Mouse (Mus musculus) gastrocnemius, postnatal 4 days (tissue): ENCODE measurements around the gene Gtf2h3. TPM values are rescaled to one million over a fixed set of nuclear protein-coding genes. Genes with fewer than 3 reads are reported as not detected.
A peak's percentile ranks its signal among the peaks of the same experiment; 100 is the strongest.
"Not testable (repeated sequence)": the region's sequence is repeated elsewhere in the genome, so short reads cannot be mapped to it uniquely, and the experiment has no call there.

Source experiments
- DNase-seq, 2 experiments: peaks; one replicate each; pipeline ENCODE4 v3.0.0; 2021 to 2022; ENCODE audit warnings: low spot score in 2 of 2, mixed read lengths in 2 of 2
- total RNA-seq, 2 experiments: library from RNA; stranded (reverse); gene quantifications; 2 replicates each; pipeline ENCODE4 v1.2.3; 2021

The Gtf2h3 gene
- total RNA-seq, 2 experiments from 2014 or later: 22.6 to 24.8 TPM

DNA sequence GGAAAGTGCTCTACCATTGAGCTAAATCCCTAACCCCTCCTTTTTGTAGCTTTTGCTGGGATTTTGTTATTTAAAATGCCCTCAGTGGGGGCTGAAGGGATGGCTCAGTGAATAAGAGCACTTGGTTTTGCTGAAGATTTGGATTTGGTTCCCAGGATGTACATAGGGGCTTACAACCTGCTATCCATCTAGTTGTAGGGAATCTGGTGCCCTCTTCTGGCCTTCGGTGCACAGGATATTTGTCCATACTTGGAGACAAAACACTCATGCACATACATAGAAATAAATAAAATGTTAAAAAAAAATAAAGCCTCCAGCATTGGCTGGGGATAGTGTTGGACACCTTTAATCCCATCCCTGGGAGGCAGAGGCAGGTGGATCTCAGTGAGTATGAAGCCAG lies 23.8 kb upstream of the Gtf2h3 start:
- DNase-seq: no peak

DNA sequence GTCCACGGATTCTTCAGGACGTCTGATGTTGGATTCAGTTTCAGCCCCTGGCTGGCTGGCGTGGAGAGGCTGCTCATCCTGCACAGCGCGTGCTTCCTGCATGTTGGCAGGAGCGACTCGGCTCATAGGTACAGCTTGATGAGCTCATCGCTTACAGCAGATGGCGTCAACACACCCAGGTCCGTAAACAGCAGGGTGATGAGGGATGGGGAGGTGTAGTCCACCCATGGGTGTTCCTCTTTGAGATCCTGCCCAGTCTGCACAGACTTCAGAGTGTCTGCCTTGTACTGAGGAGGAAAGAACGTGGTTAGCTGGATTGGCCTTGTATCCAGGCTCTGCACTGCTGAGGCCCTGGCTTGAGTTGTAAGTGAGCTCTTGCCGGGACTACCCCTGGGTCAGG lies 7.9 kb upstream of the Gtf2h3 start:
- DNase-seq: no peak

DNA sequence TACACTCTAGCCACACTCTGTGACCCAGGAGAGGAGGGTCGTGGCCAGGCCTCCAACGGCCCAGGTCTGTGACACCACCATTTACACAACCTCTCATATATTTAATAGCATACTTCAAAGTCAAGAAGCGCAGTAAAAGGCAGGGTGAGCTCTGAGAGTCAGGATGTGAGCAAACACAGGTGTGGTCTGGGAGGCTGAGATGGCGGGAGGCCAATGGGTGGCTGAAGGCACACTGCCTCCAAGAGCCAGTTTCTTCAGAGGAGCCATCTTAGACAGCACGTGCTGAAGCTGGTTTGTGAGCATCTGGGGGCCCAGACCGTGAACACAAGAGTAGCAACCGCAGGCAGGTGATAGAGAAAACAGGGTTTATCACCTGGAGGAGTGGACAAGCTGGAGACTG lies 3.5 kb upstream of the Gtf2h3 start:
- no peak for DNase-seq

DNA sequence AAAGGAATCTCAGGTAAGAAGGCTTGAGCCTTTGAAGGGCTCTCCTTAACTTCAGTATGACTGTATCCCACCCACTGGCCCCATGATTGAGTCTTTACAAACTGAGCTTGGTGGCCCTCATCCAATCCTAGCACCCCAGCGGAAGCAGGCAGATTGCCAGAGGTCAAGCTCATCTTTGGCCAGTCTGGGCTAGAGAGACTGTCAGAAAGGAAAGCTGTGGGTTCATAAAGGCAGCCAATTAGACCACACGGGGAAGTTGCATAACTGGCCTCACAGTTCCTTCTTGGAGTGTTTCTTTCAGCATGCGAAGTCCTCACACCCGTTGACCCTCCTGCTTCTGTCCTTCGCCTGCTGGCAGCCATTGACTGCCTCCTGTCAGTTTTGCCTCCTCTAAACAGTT lies 3.6 kb downstream of the Gtf2h3 start:
- no peak for DNase-seq

DNA sequence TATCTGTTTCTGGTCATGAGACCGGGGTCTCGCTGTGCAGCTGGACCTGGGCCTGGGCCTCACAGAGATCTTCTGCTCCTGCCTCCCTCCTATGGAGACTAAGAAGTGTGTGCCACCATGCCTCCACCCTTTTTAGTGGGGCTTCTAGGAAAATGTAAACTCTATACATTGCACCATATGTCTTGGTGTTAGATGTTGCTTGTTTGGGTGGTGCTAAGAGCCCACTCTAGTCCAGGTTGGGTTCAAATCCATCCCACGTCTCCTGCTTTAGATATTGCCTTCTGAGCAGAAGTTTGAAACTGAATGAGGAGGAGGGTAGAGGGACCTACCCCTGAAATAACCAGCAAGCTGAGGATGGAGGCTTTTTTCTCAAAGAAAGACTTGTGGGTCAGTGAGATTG lies 13.8 kb downstream of the Gtf2h3 start:
- DNase-seq: no peak

DNA sequence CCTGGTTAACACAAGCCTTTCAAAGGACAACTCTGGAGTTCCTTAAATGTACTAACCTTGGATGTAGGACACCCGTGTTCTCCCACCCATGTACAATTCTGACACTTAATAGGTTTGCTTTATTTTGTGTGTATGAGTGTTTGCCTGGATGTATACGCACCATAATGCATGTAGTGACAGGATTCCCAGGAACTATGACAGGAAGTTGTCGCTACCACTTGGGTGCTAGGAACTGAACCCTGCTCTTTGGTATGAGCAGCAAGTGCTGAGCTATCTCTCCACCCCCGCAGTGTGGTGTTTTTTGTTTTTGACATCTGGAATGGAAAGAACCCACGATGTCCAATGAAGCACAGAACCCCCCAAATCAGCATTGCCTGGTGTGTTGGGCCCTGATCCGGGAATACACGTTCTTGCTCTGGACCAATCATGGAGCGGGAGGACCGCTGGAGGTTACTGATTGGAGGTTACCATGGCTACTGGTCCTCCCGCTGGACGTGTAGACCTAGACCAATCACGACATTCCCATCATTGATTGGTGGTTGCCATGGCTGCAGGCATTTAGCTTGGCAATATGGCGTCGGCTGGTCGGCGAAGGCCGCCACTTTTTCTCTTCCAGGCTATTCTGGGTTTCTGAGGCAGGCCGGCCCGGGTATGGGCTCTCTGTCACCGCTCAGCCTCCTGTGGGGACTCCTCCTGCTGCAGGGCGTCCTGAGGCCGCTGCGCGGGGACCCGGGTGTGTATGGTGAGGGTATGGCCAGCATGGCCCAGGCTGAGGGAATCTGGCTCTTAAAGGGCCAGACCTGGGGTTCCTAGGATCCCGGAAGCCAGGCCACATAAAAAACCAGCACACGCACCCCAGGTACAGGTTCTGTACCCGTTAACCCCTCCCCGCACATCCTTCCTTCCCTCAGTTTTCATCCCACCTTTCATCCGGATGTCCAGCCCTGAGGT lies 19.6 kb downstream of the Gtf2h3 start:
- peak; percentile 69 to 90 for DNase-seq

DNA sequence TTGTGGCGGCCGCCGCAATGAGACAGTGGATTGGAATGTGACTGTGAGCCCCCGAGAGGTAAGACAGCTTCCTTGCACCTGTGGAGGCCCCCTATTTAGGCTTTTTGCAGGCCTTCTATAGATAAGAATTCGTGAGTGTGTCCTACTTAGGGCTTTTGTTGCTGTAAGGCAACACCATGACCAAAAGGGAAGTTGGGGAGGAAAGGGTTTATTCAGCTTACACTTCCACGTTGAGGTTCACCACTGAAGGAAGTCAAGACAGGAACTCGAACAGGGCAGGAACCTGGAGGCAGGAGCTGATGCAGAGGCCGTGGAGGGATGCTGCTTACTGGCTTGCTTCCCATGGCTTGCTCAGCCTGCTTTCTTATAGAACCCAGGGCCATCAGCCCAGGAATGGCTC lies 20.8 kb downstream of the Gtf2h3 start:
- DNase-seq: not testable (repeated sequence)

DNA sequence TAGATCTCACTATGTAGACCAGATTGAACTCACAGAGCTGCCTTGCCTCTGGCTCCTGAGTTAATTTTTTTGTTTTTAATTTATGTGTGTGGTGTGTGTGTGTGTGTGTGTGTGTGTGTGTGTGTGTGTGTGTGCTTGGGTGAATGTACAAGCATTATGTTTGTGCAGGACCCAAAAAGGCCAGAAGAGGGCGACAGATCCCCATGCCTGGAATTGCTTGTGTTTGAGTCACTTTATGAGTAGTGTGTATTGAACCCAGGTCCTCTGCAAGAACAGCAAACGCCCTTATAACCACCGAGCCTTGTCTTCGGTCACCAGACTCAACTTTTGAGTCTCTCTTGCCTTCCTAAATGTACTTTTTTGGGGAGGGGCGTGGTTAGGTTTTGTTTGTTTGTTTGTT lies 23.4 kb downstream of the Gtf2h3 start:
- peak in 1 of 2 experiments; percentile 37 for DNase-seq

DNA sequence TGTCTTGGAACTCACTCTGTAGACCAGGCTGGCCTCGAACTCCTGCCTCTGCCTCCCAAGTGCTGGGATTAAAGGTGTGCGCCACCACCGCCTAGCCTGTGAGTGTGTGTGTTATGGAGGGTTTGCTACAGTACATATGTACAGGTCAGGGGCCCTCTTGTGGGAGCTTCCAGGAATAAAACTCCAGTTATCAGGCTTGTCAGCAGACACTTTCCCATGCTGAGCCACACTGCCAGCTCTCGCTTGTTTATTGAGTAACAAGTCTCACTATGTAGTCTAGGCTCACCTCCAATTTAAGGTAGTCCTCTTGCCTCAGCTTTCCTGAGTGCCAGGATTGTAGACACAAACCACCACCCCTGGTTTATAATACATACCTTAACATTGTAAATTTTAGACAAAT lies 25.4 kb downstream of the Gtf2h3 start:
- no peak for DNase-seq

DNA sequence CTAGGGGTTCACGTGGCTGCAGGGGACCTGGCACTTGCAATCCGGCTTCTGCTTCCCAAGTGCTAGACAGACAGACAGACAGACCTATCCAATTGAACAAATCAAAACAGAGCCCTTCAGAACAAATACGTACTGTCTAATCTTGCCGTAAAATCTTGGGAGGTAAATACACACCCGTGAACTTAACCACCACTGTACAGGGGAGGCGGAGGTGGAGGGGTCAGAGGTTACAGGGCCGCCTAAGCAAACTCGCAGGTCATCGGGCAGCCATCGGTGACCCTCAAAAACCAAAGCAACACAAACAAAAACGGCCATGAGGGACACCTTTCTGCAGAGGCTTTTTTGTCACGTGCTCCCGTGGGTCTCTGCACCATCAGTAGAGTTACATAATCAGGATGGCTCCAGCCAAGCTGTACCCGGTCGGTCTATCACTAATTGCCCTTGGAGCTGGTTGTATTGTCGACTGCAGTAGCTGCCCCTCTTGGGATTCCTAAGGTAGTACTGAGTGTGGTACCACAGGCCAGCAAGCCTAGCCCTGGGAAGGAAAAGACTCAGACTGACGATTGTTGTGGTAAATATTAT lies 26.2 kb downstream of the Gtf2h3 start:
- DNase-seq: no peak

DNA sequence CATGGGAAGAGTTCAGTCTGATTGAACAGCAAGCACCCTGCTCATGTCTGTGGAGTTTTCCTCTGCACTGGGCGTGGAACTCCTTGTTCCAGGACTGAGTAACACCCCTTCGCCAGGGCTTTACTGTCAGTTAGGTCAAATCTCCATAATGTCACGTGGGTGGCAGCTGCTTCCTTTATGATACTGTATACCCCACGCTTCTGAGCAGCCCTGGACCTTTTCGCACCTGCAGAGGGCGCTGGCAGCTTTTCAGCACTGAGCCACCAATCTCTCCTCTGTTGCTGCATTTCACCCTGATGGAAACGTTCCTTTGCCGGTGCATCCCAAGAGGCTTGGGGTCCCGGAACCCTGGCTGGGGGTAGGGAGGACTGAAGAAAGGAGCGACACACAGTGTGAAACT lies 32.0 kb downstream of the Gtf2h3 start:
- DNase-seq: no peak

DNA sequence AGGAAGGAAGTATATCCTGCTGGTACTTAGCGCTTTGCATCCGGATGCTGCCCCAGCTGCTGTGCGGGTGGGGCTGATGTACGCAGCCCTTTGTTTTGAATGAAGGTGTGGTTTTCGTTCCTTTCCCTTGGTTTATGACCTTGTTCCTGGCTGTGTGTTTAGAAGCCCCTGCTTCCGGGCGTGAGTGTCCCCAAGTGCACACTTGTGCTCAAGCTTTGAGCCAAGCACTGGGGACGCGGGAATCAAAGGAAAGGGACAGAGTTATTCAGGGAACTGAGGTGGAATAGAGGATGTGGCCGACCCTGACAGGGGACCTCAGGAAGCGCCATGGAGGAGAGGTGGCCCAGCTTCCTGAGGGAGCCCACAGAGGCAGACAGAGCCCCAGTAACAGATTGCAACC lies 35.8 kb downstream of the Gtf2h3 start:
- no peak for DNase-seq

DNA sequence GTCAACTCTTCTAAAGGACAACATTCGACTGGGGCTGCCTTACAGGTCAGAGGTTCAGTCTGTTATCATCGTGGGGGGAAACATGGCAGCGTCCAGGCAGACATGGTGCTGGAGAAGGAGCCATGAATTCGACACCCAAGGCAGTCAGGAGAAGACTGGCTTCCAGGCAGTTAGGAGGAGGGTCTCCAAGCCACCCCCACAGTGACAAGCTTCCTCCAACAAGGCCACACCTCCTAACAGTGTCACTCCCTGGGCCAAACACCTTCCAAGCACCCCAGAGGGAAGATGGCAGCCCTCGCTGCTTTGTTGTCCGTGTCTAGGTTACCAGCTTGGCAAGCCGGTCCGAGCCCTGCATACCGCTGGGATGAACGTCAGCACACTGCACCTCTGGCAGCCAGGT lies 39.8 kb downstream of the Gtf2h3 start:
- no peak for DNase-seq

DNA sequence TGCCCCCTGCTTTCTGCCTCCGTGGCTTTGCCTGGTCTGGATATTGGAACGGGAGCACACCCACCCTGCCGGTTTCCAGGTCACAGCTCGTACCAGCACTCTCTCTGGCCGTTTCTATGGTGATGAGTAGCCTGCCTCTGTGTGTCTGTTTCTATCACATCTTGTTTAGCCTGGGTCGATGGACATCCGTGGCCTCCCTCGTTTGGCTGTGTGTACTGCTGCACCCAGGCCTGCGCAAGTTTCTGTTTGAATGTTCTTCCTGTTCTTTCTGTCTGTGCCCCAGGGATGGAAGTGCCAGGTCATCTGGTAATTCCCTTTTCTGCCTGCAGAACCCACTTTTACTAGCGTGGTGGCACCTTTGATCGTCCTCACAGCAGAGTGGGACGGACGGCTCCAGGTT lies 42.4 kb downstream of the Gtf2h3 start:
- DNase-seq: no peak

DNA sequence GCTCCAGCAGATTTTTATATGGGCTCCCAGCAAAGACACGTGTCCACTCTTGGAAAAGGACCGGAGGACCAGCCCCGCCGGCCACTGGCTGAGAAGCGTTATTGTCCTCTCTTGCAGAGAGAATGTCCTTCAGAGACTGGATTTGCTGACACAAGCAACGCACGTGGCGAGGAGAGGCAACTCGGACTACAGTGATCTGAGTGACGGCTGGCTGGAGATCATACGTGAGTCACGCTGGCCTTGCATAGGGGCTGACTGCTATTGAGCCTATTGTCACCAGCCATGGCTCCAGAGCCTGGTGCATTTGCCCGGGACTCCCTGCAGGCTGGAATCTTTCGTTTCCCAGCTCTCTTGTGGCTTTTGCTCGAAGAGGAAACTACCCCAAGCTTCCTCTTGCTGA lies 44.0 kb downstream of the Gtf2h3 start:
- DNase-seq: no peak

DNA sequence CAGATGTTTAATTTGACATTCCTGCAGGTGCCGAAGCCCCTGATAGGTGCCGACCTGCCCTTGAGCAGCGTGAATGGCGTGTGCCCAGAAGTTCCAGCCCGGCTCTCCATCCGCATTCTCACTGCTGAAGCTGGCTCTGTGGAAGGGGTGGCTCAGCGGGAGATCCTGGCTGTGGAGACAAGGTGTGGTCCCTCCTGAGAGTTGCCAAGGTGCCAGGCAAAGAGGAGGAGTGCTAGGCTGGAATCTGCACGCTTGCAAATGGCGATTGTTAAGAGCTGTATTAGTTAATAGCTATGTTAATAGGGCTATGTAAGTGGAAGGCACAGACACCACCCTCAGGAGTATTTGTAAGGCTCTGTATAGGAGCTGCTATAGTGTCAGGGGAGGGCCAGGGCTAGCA lies 45.4 kb downstream of the Gtf2h3 start:
- no peak for DNase-seq

DNA sequence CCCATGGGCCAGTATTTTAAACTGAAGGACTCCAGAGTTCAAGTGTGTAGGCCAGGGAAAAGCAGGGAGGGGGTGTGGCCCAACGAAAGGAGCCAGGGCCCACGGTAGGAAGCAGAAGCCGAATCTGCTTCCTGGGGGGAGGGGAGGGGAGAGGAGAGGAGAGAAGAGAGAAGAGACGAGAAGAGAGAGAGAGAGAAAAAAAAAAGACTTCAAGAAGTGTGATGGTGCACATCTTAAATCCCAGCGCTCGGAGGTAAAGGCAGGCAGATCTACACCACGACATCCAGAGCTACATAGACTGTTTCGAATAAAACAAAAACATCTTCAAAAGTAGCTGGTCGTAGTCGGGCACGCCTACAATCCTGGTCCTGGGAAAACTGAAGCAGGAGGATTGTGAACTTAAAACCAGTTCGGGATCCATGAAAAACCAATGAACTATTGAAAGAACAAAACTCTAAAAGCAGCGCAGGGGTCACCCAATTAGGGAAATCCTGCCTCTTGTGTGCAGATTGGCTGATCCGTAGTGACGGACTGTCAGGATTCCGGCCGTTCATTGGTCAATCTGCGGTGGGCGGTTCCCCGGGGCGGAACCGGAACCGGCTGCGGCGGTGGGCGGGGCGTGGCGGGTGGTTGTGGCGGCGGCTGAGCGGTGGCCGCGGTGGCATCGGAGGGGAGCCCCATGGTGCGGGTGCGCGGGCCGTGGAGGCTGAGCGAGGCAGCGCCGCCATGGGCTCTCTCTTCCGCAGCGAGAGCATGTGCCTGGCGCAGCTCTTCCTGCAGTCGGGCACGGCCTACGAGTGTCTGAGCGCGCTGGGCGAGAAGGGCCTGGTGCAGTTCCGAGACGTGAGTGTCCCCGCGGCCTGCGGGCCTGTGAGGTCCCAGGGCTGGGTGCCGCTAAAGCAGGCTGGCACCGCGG lies 49.8 kb downstream of the Gtf2h3 start, which contains the start of gene Atp6v0a2:
Gene Atp6v0a2, plus strand, starts transcription at position 129 of the 916 bp plus-strand sequence.
- DNase-seq: peak; percentile 95 to 96

DNA sequence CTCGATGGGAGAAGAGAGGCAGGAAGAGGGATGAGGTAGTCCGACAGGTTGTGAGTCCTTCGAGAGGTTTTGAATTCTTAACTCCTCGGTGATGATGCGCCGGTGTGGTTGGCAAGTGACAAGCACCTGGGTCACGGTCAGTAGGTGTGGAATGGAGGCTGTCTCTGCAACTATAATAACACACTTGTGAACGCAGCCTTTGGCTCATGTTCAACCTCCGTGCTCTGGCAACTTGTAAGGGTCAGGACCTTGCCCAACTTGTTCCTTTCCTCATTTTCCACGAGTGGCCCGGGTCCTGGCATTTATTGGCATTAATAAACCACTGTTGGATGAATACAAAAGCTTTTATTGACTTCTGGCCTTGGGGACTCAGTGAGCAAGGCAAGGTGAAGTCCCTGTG lies 50.7 kb downstream of the Gtf2h3 start:
- DNase-seq: no peak

DNA sequence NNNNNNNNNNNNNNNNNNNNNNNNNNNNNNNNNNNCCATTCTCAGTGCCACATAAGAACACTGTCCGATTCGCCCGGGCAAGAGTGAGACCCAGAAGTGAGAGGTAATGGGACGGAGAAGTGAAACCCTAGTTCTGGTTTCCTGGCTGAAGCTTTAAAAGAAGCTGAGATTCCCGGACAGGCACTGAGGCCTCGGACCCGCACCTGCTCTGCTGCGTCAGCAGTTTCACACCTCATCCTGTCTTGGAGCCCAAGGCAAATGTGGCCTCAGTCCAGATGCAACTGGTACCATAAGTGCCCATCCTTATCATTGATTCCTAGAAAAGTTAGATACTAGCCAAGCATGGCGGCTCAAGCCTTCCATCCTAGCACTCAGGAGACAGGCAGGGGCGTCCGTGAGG lies 52.7 kb downstream of the Gtf2h3 start:
- no peak for DNase-seq

DNA sequence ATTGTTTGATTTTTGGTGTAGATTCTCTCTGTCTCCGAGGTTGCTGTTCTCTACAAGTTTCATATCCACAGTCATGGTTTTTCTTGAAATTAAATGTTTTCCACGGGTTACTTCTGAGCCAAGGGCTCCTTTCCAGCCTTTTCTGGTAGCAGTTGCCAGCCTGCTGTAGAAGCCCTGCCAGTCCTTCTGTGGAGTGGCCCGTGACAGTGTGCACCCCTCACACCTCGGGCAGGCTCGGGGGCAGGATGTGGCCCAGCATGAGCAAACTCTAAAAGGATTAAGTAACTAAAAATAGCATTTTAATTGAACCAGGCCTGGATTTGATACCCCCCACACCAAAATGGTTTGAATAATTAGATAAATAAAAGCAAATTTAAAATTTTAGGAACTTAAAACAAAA lies 53.5 kb downstream of the Gtf2h3 start:
- DNase-seq: no peak

DNA sequence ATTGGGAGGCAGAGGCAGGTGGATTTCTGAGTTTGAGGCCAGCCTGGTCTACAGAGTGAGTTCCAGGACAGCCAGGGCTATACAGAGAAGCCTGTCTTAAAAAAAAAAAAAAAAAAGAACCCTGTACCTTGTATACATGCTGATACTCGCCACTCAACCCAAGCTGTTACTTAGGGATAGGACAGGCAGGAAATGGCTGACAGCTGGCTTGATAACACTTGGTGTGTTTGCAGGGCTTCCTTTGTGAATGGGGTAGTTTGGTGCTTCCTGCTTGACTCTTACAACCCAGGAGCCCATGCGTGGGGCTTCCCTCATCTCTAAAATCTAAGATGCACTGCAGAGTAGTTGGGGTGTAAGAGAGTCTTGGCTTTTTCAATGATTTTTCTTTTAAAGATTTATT lies 54.5 kb downstream of the Gtf2h3 start:
- DNase-seq: no peak

DNA sequence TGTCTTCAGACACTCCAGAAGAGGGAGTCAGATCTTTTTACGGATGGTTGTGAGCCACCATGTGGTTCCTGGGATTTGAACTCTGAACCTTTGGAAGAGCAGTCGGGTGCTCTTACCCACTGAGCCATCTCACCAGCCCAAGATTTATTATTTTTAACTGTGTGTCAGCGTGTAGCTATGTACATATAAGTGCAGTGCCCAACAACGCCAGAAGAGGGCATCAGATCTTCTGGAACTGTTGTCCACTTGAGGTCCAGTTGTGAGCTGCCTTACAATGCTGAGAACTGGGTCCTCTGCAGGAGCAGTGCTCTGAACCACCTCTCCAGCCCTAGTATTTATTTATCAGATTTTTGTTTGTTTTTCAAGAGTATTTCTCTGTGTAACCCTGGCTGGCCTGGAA lies 56.1 kb downstream of the Gtf2h3 start:
- DNase-seq: not testable (repeated sequence)
